Mouse (Mus musculus): Measurements from ENCODE around the gene Agfg2. TPM values are rescaled to one million over a fixed set of nuclear protein-coding genes. Genes with fewer than 3 reads are reported as not detected.

Agfg2 gene
- polyA plus RNA-seq, 1 experiment from 2014 or later, result 14.1 TPM

- WGBS, result 85% methylated on average over 5 of the region's 5 CpGs
- Histone ChIP-seq H3K9ac (ENCODE audit: low read length) (no peak overlapping the region), H3K27me3 (ENCODE audit: control insufficient read depth, insufficient read depth, low read length) (no peaks in the 10 kb centered on the region), H3K4me2 (ENCODE audit: low read depth, severe bottlenecking) (no peak overlapping the region), H3K27ac (replicated peaks; ENCODE audit: low read depth, low read length) (no peak overlapping the region), H3K4me3 (ENCODE audit: low read depth, low read length) (no peak overlapping the region), H3K36me3 (ENCODE audit: control insufficient read depth, insufficient read depth, low read length) (no peaks in the 10 kb centered on the region), H3K9me3 (ENCODE audit: control insufficient read depth, low read length) (no peaks in the 10 kb centered on the region), H3K4me1 (ENCODE audit: control insufficient read depth, insufficient read depth, low read length) (no peaks in the 10 kb centered on the region)
- no peak for ATAC-seq (ENCODE audit: insufficient number of reproducible peaks, low FRiP score, low TSS enrichment, low read depth)
- DNase-seq (ENCODE audit: low spot score), result no peak
Measured at GRCm38 (mm10) chr5:137713454-137713853, 28.9 kb upstream of the Agfg2 start.

- DNase-seq (ENCODE audit: low spot score), result no peak
Measured at GRCm38 (mm10) chr5:137706913-137707633, 22.5 kb upstream of the Agfg2 start.

DNA sequence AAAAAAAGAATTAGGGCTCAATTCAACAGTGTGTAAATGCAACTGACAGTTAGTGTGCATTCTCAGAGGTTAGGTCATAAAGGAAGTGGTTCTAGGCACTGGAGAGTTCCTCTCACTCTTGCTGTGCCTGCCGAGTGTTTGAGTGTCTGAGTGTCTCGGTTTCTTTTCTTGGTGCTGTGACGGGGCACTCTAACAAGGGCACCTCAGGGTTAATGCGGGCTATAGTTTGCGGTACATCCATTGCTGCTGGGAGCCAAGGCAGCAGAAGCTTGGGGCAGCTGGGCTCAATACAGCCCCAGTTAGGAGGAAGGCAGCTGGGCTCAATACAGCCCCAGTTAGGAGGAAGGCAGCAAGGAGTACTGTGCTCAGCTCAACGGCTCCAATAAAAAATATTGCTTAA, 20.7 kb upstream of the Agfg2 start:
- Histone ChIP-seq H3K9ac (ENCODE audit: low read length) (no peak overlapping the region), H3K27ac (replicated peaks; ENCODE audit: low read depth, low read length) (no peak overlapping the region), H3K4me3 (ENCODE audit: low read depth, low read length) (no peak overlapping the region), H3K4me2 (ENCODE audit: low read depth, severe bottlenecking) (no peak overlapping the region), H3K9me3 (ENCODE audit: control insufficient read depth, low read length) (no peaks in the 10 kb centered on the region), H3K4me1 (ENCODE audit: control insufficient read depth, insufficient read depth, low read length) (no peaks in the 10 kb centered on the region), H3K27me3 (ENCODE audit: control insufficient read depth, insufficient read depth, low read length) (no peaks in the 10 kb centered on the region), H3K36me3 (ENCODE audit: control insufficient read depth, insufficient read depth, low read length) (no peaks in the 10 kb centered on the region)
- no peak for DNase-seq (ENCODE audit: low spot score)
- 60% methylated on average over 6 of the region's 6 CpGs for WGBS
- ATAC-seq (ENCODE audit: insufficient number of reproducible peaks, low FRiP score, low TSS enrichment, low read depth), result no peak

More at GRCm38 (mm10) chr5:137706913-137707633, 22.5 kb upstream of the Agfg2 start:
- 82% methylated on average over 11 of the region's 12 CpGs for WGBS
- no peak overlapping the region for H3K4me2 ChIP-seq (ENCODE audit: low read depth, severe bottlenecking)
- no peaks in the 10 kb centered on the region for H3K27me3 ChIP-seq (ENCODE audit: control insufficient read depth, insufficient read depth, low read length)
- no peaks in the 10 kb centered on the region for H3K9me3 ChIP-seq (ENCODE audit: control insufficient read depth, low read length)
- no peaks in the 10 kb centered on the region for H3K4me1 ChIP-seq (ENCODE audit: control insufficient read depth, insufficient read depth, low read length)
- H3K27ac ChIP-seq (replicated peaks; ENCODE audit: low read depth, low read length), result no peak overlapping the region
- no peak overlapping the region for H3K9ac ChIP-seq (ENCODE audit: low read length)
- H3K36me3 ChIP-seq (ENCODE audit: control insufficient read depth, insufficient read depth, low read length), result no peaks in the 10 kb centered on the region
- no peak overlapping the region for H3K4me3 ChIP-seq (ENCODE audit: low read depth, low read length)
- ATAC-seq (ENCODE audit: insufficient number of reproducible peaks, low FRiP score, low TSS enrichment, low read depth), result no peak

DNA sequence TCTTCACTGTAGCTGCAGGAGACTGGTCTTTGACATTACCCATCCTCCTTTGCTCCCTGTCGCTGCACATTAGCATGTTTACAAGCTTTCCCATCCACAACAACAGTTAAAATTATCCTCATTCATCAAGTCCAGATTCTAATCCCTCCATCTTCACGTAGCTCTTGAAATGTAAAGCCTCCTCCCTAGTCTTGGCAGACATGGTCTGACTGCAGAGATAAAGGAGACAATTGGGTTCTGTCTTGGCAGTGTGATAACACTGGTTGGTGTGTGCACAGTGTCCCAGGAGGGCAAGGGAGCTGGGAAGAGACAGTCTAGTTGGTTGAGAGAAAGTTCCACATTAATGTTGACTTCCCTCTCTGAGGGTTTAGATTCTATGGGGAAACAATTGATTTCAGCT, 15.3 kb upstream of the Agfg2 start:
- no peak for DNase-seq (ENCODE audit: low spot score)
- WGBS, result 63% methylated on average over 2 of the region's 2 CpGs
- ATAC-seq (ENCODE audit: insufficient number of reproducible peaks, low FRiP score, low TSS enrichment, low read depth), result no peak
- H3K9me3 ChIP-seq (ENCODE audit: control insufficient read depth, low read length), result no peaks in the 10 kb centered on the region
- no peaks in the 10 kb centered on the region for H3K36me3 ChIP-seq (ENCODE audit: control insufficient read depth, insufficient read depth, low read length)
- no peak overlapping the region for H3K4me3 ChIP-seq (ENCODE audit: low read depth, low read length)
- no peak overlapping the region for H3K9ac ChIP-seq (ENCODE audit: low read length)
- no peak overlapping the region for H3K27ac ChIP-seq (replicated peaks; ENCODE audit: low read depth, low read length)
- H3K4me1 ChIP-seq (ENCODE audit: control insufficient read depth, insufficient read depth, low read length), result no peaks in the 10 kb centered on the region
- H3K4me2 ChIP-seq (ENCODE audit: low read depth, severe bottlenecking), result no peak overlapping the region
- no peaks in the 10 kb centered on the region for H3K27me3 ChIP-seq (ENCODE audit: control insufficient read depth, insufficient read depth, low read length)

DNA sequence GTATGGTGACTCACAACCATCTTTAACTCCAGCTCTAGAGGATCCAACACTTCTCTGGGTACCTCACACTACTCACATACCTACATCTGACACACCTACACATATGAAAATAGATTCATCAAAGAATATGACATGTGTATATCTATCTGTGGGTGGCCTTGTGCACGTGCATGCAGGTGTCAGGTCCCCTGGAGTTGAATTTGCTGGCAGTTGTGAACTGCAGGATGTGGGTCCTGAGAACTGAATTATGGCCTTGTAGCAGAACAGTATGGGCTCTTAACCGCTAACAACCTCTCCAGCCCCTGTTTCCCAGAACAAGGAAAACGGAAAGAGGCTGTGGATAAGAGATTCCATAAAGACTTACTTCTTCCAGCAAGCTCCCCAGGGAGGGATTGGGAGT, 14.6 kb upstream of the Agfg2 start:
- H3K9me3 ChIP-seq (ENCODE audit: control insufficient read depth, low read length), result no peaks in the 10 kb centered on the region
- H3K4me1 ChIP-seq (ENCODE audit: control insufficient read depth, insufficient read depth, low read length), result no peaks in the 10 kb centered on the region
- no peak for DNase-seq (ENCODE audit: low spot score)
- WGBS, result 67% methylated on average over 3 of the region's 3 CpGs
- no peak for ATAC-seq (ENCODE audit: insufficient number of reproducible peaks, low FRiP score, low TSS enrichment, low read depth)
- H3K9ac ChIP-seq (ENCODE audit: low read length), result no peak overlapping the region
- no peaks in the 10 kb centered on the region for H3K27me3 ChIP-seq (ENCODE audit: control insufficient read depth, insufficient read depth, low read length)
- no peak overlapping the region for H3K4me2 ChIP-seq (ENCODE audit: low read depth, severe bottlenecking)
- H3K36me3 ChIP-seq (ENCODE audit: control insufficient read depth, insufficient read depth, low read length), result no peaks in the 10 kb centered on the region
- no peak overlapping the region for H3K27ac ChIP-seq (replicated peaks; ENCODE audit: low read depth, low read length)
- H3K4me3 ChIP-seq (ENCODE audit: low read depth, low read length), result no peak overlapping the region

DNA sequence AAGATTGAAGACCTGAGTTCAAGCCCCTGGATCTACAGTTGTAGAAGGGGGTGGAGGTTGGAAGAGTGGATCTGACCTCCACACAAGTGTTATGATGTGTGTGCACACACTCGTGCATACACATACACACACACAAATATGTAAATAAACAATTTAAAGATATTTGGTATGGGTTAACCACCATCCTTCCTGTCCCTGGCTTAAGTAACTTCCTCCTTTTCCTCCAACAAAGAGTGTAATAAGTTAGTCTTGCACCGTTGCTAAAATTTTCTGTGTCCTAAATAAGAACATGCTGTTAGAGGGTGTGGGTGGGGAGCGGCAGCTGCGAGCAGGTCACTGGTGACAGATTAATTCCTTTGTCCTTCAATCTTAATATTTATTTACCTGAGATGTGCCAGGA, 11.4 kb upstream of the Agfg2 start:
- H3K27me3 ChIP-seq (ENCODE audit: control insufficient read depth, insufficient read depth, low read length), result no peaks in the 10 kb centered on the region
- WGBS, result 84% methylated on average over 4 of the region's 4 CpGs
- DNase-seq (ENCODE audit: low spot score), result no peak
- H3K9me3 ChIP-seq (ENCODE audit: control insufficient read depth, low read length), result no peaks in the 10 kb centered on the region
- no peak overlapping the region for H3K4me2 ChIP-seq (ENCODE audit: low read depth, severe bottlenecking)
- no peak for ATAC-seq (ENCODE audit: insufficient number of reproducible peaks, low FRiP score, low TSS enrichment, low read depth)
- no peak overlapping the region for H3K27ac ChIP-seq (replicated peaks; ENCODE audit: low read depth, low read length)
- H3K4me1 ChIP-seq (ENCODE audit: control insufficient read depth, insufficient read depth, low read length), result no peaks in the 10 kb centered on the region
- H3K36me3 ChIP-seq (ENCODE audit: control insufficient read depth, insufficient read depth, low read length), result no peaks in the 10 kb centered on the region
- no peak overlapping the region for H3K9ac ChIP-seq (ENCODE audit: low read length)
- H3K4me3 ChIP-seq (ENCODE audit: low read depth, low read length), result no peak overlapping the region

DNA sequence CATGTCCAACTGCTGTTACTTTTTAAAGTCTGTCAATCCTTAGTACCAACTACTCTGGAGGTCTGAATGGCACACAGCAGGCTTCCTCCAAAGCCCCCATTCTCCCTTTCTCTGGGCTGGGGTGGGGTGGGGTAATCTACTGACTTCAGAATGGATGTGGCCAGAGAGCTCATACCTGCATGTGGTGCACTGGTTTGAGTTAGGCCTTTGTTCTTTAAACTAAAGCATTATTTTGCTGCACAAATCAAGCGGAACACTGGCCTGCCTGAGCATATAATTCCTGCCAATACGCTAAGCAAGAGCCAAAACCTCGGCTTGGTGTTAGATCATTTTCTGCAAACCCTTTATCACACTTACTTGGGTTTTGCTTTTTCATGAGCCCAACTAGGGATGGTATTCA, 10.3 kb upstream of the Agfg2 start:
- Histone ChIP-seq H3K4me1 (ENCODE audit: control insufficient read depth, insufficient read depth, low read length) (no peaks in the 10 kb centered on the region), H3K4me2 (ENCODE audit: low read depth, severe bottlenecking) (no peak overlapping the region), H3K9ac (ENCODE audit: low read length) (no peak overlapping the region), H3K4me3 (ENCODE audit: low read depth, low read length) (no peak overlapping the region), H3K9me3 (ENCODE audit: control insufficient read depth, low read length) (no peaks in the 10 kb centered on the region), H3K27ac (replicated peaks; ENCODE audit: low read depth, low read length) (no peak overlapping the region), H3K36me3 (ENCODE audit: control insufficient read depth, insufficient read depth, low read length) (no peaks in the 10 kb centered on the region), H3K27me3 (ENCODE audit: control insufficient read depth, insufficient read depth, low read length) (no peaks in the 10 kb centered on the region)
- WGBS, result 94% methylated on average over 3 of the region's 3 CpGs
- DNase-seq (ENCODE audit: low spot score) (no peak), ATAC-seq (ENCODE audit: insufficient number of reproducible peaks, low FRiP score, low TSS enrichment, low read depth) (no peak)

DNA sequence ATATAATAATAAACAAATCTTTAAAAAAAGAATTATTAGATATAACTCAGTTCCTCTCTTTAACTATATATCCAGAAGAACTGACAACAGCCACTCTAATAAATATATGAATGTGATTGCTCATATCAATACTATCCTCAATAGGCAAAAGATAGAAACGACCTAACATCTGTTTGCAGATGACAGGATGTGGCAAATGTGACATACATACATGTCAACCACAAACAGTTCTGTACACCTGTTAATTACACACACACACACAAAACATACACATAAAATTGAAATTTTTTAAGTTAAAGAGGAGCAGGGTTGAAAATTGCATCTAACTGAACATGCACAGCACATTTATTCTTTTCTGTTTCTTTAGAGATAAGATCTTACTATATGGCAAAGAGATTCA, 7.4 kb upstream of the Agfg2 start:
- H3K4me2 ChIP-seq (ENCODE audit: low read depth, severe bottlenecking), result no peak overlapping the region
- H3K27me3 ChIP-seq (ENCODE audit: control insufficient read depth, insufficient read depth, low read length), result no peaks in the 10 kb centered on the region
- H3K9me3 ChIP-seq (ENCODE audit: control insufficient read depth, low read length), result no peaks in the 10 kb centered on the region

GRCm38 (mm10) chr5:137690531-137690930, 6.0 kb upstream of the Agfg2 start:
- Histone ChIP-seq H3K4me1 (ENCODE audit: control insufficient read depth, insufficient read depth, low read length) (no peaks in the 10 kb centered on the region), H3K9me3 (ENCODE audit: control insufficient read depth, low read length) (no peaks in the 10 kb centered on the region), H3K4me2 (ENCODE audit: low read depth, severe bottlenecking) (no peak overlapping the region), H3K9ac (ENCODE audit: low read length) (no peak overlapping the region), H3K27me3 (ENCODE audit: control insufficient read depth, insufficient read depth, low read length) (no peaks in the 10 kb centered on the region), H3K27ac (replicated peaks; ENCODE audit: low read depth, low read length) (no peak overlapping the region), H3K36me3 (ENCODE audit: control insufficient read depth, insufficient read depth, low read length) (no peaks in the 10 kb centered on the region), H3K4me3 (ENCODE audit: low read depth, low read length) (no peak overlapping the region)
- ATAC-seq (ENCODE audit: insufficient number of reproducible peaks, low FRiP score, low TSS enrichment, low read depth) (no peak), DNase-seq (ENCODE audit: low spot score) (no peak)
- 64% methylated on average over 9 of the region's 9 CpGs for WGBS

More for the DNA sequence above, 7.4 kb upstream of the Agfg2 start:
- no peak for DNase-seq (ENCODE audit: low spot score)
- Histone ChIP-seq H3K9ac (ENCODE audit: low read length) (no peak overlapping the region), H3K36me3 (ENCODE audit: control insufficient read depth, insufficient read depth, low read length) (no peaks in the 10 kb centered on the region), H3K27ac (replicated peaks; ENCODE audit: low read depth, low read length) (no peak overlapping the region), H3K4me1 (ENCODE audit: control insufficient read depth, insufficient read depth, low read length) (no peaks in the 10 kb centered on the region), H3K4me3 (ENCODE audit: low read depth, low read length) (no peak overlapping the region)
- WGBS, result 73% methylated on average over 1 of the region's 1 CpGs
- no peak for ATAC-seq (ENCODE audit: insufficient number of reproducible peaks, low FRiP score, low TSS enrichment, low read depth)

All from limb, embryonic 11.5 days (tissue).